10 mouse cellular contexts compared by ENCODE assay signal in genomic region chr6:110137043-110137650, GRCm38 (mm10).
DNase-seq lines count a peak whose midpoint lies in the region; ATAC-seq and TF ChIP-seq lines count a peak whose summit lies in the region.
"Had no signal": no experiment of that assay in that cellular context is flagged by ENCODE, and none has a peak within 500 bp of the region (broad histone marks: within the 10 kb centered on the region; RNA-seq: fewer than 3 reads in every experiment).

No protein-coding gene starts in this region.

- no peak overlapping the region for H3K4me3 ChIP-seq in lung, postnatal 0 days (ENCODE audit: low read depth, low read length)
- H3K4me3 ChIP-seq in forebrain, embryonic 16.5 days (replicated peaks; ENCODE audit: low read length), result no peak overlapping the region
- H3K4me3 ChIP-seq in midbrain, embryonic 10.5 days, result no peak overlapping the region
- H3K4me3 ChIP-seq: embryonic facial prominence, embryonic 15.5 days; limb, embryonic 12.5 days had no signal

- 31% methylated on average over 7 of the region's 7 CpGs for WGBS in lung, postnatal 0 days
- WGBS in forebrain, embryonic 16.5 days, result 20% methylated on average over 7 of the region's 7 CpGs
- WGBS in midbrain, embryonic 10.5 days, result 65% methylated on average over 7 of the region's 7 CpGs

- H3K27ac ChIP-seq in lung, postnatal 0 days (ENCODE audit: low read length), result no peak overlapping the region
- H3K27ac ChIP-seq in forebrain, embryonic 16.5 days (ENCODE audit: low read length), result no peak overlapping the region
- H3K27ac ChIP-seq in midbrain, embryonic 10.5 days (replicated peaks), result no peak overlapping the region
- H3K27ac ChIP-seq: embryonic facial prominence, embryonic 15.5 days; hindbrain, postnatal 0 days; limb, embryonic 12.5 days had no signal

- TF ChIP-seq CTCF in lung, postnatal 0 days (IDR thresholded peaks at IDR 0.05), result no peak

- H3K36me3 ChIP-seq in lung, postnatal 0 days (ENCODE audit: insufficient read depth, low read length), result no peaks in the 10 kb centered on the region
- H3K36me3 ChIP-seq in forebrain, embryonic 16.5 days (ENCODE audit: control insufficient read depth, insufficient read depth), result no peaks in the 10 kb centered on the region
- no peaks in the 10 kb centered on the region for H3K36me3 ChIP-seq in midbrain, embryonic 10.5 days
- H3K36me3 ChIP-seq: embryonic facial prominence, embryonic 15.5 days; limb, embryonic 12.5 days had no signal

- no peak overlapping the region for H3K4me2 ChIP-seq in lung, postnatal 0 days (replicated peaks; ENCODE audit: low read depth, low read length)
- no peak overlapping the region for H3K4me2 ChIP-seq in forebrain, embryonic 16.5 days (ENCODE audit: low read length)
- H3K4me2 ChIP-seq: embryonic facial prominence, embryonic 15.5 days; limb, embryonic 12.5 days had no signal

- ATAC-seq in lung, postnatal 0 days, result no peak
- ATAC-seq in forebrain, embryonic 16.5 days, result peak; percentile 72
- ATAC-seq: hindbrain, postnatal 0 days had no signal

- no peaks in the 10 kb centered on the region for H3K9me3 ChIP-seq in lung, postnatal 0 days (ENCODE audit: low read length)
- no peaks in the 10 kb centered on the region for H3K9me3 ChIP-seq in forebrain, embryonic 16.5 days (ENCODE audit: control insufficient read depth, low read length)
- H3K9me3 ChIP-seq in midbrain, embryonic 10.5 days (replicated peaks), result no peaks in the 10 kb centered on the region
- H3K9me3 ChIP-seq: embryonic facial prominence, embryonic 15.5 days; limb, embryonic 12.5 days had no signal

- TF ChIP-seq EP300 in lung, postnatal 0 days (IDR thresholded peaks at IDR 0.05), result no peak

- H3K9ac ChIP-seq in lung, postnatal 0 days (replicated peaks; ENCODE audit: low read depth), result no peak overlapping the region
- H3K9ac ChIP-seq in forebrain, embryonic 16.5 days (replicated peaks; ENCODE audit: low read depth, low read length), result no peak overlapping the region
- H3K9ac ChIP-seq: embryonic facial prominence, embryonic 15.5 days; limb, embryonic 12.5 days had no signal

- no peaks in the 10 kb centered on the region for H3K4me1 ChIP-seq in lung, postnatal 0 days (ENCODE audit: insufficient read depth, low read depth, low read length)
- H3K4me1 ChIP-seq in forebrain, embryonic 16.5 days (replicated peaks; ENCODE audit: control insufficient read depth, insufficient read depth, low read length), result no peaks in the 10 kb centered on the region
- no peaks in the 10 kb centered on the region; the same call in 1 of the 2 replicates for H3K4me1 ChIP-seq in midbrain, embryonic 10.5 days
- H3K4me1 ChIP-seq: embryonic facial prominence, embryonic 15.5 days; limb, embryonic 12.5 days had no signal

- no peaks in the 10 kb centered on the region for H3K27me3 ChIP-seq in lung, postnatal 0 days (replicated peaks; ENCODE audit: insufficient read depth, low read length)
- H3K27me3 ChIP-seq in forebrain, embryonic 16.5 days (replicated peaks; ENCODE audit: control insufficient read depth, insufficient read depth, low read length), result no peaks in the 10 kb centered on the region
- H3K27me3 ChIP-seq in midbrain, embryonic 10.5 days (ENCODE audit: low read depth, poor library complexity, severe bottlenecking), result no peaks in the 10 kb centered on the region
- H3K27me3 ChIP-seq: embryonic facial prominence, embryonic 15.5 days; limb, embryonic 12.5 days had no signal

- DNase-seq in lung, postnatal 0 days (ENCODE audit: low spot score), result peak; percentile 10
- no peak for DNase-seq in lung, postnatal 25 days (ENCODE audit: low spot score)
- peak; percentile 69 for DNase-seq in layer of hippocampus, adult 9-11 months
- peak; percentile 47 for DNase-seq in right cerebral cortex, postnatal 25 days
- DNase-seq in urinary bladder, postnatal 4 days (ENCODE audit: low spot score in 2 of 2), result no peak
- no peak for DNase-seq in midbrain, embryonic 10.5 days (ENCODE audit: low spot score)

Comparison
In these comparisons a context has a peak if more than half of its experiments do, and no peak if none do; other contexts are left out.
1. DNase-seq: peak in lung, postnatal 0 days (single experiment), layer of hippocampus, adult 9-11 months (single experiment) and right cerebral cortex, postnatal 25 days (single experiment); none in lung, postnatal 25 days (single experiment), urinary bladder, postnatal 4 days (0 of 2) and midbrain, embryonic 10.5 days (single experiment).